Mouse (Mus musculus) liver (tissue): Measurements from ENCODE around the gene Duoxa2.
"Not testable (repeated sequence)": the region's sequence is repeated elsewhere in the genome, so short reads cannot be mapped to it uniquely, and the experiment has no call there.

ENCODE experiments used
- DNase-seq: peaks from one replicate; pipeline ENCODE4 v3.0.0-alpha.2; 2020; ENCODE audit warnings: mixed read lengths

The Duoxa2 gene

DNA sequence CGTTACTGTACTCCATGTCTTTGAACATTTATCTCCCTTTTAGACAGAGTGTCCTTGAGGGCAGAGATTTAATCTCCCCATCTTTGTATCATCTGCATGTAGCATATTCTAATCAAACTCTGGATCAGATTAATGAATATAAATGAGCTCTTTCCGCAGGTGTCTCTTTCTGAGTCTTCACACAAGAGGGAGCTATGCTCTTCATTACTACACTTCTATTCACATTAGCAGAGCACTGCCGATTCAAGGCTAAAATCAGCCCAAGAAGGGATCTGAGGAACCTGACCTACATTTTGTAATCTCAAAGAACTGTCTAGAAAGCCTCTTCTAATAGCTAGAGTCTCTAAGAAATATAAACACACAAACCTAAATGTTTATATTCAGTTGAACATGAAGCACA is 10.9 kb downstream of the Duoxa2 start:
- no peak for DNase-seq

GRCm38 (mm10) chr2:122311561-122311960 is 12.9 kb downstream of the Duoxa2 start:
- DNase-seq = no peak

GRCm38 (mm10) chr2:122312722-122313417 is 14.2 kb downstream of the Duoxa2 start:
- DNase-seq = peak; percentile 74

- no peak for DNase-seq
These were observed 14.8 kb downstream of the Duoxa2 start, which contains the start of gene Duoxa1 for GRCm38 (mm10) chr2:122313536-122313935. Duoxa1 (minus strand) TSS chr2:122313730.

- DNase-seq = no peak
These were observed 16.7 kb downstream of the Duoxa2 start, which contains the start of gene Duox1 for GRCm38 (mm10) chr2:122315372-122315771. Duox1 (plus strand) TSS chr2:122315672.

GRCm38 (mm10) chr2:122317384-122317783 is 18.7 kb downstream of the Duoxa2 start:
- DNase-seq = no peak

DNA sequence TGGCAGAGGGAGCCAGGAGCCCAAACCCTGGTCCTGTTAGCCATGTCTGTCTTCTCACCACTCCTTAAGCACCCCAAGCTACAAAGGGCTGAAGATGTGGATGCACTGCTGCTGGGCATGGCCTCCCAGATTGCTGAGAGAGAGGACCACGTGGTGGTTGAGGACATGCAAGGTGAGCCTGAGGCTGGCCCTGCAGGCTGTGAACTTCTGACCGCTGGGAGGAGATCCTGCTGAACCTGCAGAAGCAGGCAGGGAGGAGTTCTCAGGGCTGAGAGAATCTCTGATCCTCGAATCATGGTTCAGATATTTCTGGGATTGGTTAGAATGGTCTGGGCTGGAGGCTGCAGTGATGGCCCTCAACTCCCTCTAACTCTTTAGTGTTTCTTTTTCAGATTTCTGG is 25.3 kb downstream of the Duoxa2 start:
- DNase-seq = no peak

GRCm38 (mm10) chr2:122324586-122324985 is 25.9 kb downstream of the Duoxa2 start:
- DNase-seq = no peak

- no peak for DNase-seq
These were observed 26.7 kb downstream of the Duoxa2 start for GRCm38 (mm10) chr2:122325361-122325760.

- DNase-seq = no peak
These were observed 29.3 kb downstream of the Duoxa2 start for GRCm38 (mm10) chr2:122327986-122328385.

GRCm38 (mm10) chr2:122330317-122330716 is 31.6 kb downstream of the Duoxa2 start:
- not testable (repeated sequence) for DNase-seq

- DNase-seq = no peak
These were observed 33.5 kb downstream of the Duoxa2 start for GRCm38 (mm10) chr2:122332222-122332621.

GRCm38 (mm10) chr2:122334170-122334569 is 35.5 kb downstream of the Duoxa2 start:
- no peak for DNase-seq

DNA sequence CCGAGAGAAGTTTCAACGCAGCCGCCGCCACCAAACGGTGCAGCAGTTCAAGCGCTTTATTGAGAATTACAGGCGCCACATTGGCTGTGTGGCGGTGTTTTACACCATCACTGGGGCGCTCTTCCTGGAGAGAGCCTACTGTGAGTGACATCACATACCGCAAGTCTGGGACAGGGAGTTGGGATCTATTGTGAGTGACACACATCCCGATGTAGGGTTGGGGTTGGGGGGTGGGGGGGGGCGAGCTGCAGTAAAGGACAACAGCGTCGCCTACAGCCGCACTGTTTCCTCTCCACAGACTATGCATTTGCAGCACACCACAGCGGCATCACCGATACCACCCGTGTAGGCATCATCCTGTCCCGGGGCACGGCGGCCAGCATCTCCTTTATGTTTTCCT is 38.6 kb downstream of the Duoxa2 start:
- DNase-seq = no peak

- DNase-seq = no peak
These were observed 46.6 kb downstream of the Duoxa2 start for GRCm38 (mm10) chr2:122345106-122345893.

DNA sequence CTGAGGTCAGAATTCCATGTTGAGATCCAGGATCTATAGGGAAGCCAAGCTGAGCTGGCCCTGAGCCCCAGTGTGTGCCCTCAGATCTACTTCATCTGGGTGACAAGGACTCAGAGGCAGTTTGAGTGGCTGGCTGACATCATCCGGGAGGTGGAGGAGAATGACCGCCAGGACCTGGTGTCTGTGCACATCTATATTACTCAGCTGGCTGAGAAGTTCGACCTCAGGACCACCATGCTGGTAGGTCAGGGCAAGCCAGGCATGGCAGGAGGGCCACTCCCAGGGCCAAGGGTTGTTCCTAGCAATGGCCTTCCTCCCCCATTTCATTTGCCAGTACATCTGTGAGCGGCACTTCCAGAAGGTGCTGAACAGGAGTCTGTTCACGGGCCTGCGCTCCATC is 47.5 kb downstream of the Duoxa2 start:
- DNase-seq = not testable (repeated sequence)

- DNase-seq = no peak
These were observed 48.6 kb downstream of the Duoxa2 start for GRCm38 (mm10) chr2:122347257-122347656.

- DNase-seq = peak; percentile 87
These were observed 49.9 kb downstream of the Duoxa2 start for GRCm38 (mm10) chr2:122348531-122349131.

DNA sequence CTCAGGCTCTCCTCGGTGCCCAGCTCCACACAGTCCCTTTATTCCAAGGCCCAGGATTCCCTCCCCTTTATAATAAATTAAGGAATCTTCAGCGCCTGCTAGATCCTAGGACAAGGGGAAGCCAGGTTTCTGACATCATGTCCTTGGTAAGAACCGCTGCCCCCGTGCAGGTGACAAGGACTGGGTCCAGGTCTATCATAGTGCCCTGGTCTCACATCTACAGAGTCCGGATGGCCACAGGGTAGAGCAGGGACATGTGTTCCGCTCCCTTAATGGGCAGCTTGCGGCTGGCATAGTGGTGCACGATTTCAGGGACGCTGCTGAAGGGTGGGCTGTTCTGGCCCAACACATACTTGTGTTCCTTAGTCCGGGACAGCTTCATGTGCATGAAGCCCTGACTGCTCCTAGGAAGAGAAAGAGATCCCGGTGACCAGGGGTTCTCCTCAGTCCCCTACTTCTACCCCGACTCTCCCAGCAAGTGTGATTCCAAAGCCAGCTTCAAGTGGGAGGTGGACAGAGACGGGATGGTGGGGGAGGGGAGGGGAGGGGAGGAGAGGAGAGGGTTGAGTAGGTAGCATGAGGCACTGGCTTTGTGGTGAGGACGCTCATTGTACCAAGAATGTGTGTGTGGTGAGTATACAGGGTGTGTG is 50.6 kb downstream of the Duoxa2 start:
- DNase-seq = peak; percentile 33

DNA sequence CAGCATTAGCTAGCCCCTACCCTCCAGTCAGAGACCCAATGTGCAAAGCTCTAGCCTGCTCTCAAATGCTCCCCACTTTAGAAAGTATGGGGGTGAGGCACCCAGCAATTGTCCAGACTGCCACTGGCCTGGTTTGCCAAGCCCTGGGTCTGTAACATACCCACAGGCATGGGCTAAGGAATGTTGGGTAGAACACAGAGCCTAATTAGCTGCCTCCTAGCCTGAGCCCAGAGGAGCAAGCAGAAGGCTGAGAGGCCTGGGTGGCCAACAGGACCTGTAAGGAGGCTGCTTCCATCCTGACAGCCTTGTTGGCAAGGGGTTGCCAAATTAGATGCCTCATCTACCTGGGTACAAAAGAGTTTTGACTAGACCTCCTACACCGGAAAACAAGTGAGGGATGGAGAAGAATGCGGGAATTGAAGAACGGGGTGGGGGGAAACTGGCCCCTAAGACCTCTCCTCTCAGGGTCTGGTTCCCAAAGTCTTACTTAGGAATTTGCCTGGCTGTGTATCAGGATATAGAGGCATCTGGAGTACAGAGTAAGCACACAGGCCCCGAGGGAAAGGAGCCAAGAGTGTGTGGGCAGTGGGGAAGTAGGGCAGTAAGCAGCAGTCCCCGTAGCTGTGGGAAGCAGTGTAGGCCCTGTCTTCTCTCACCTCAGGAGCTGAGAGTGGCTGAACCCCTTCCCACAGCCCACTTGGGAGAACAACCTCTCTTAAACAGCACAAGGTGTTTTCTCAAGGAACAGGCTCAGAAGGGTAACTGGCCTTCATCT is 52.6 kb downstream of the Duoxa2 start:
- no peak for DNase-seq

DNA sequence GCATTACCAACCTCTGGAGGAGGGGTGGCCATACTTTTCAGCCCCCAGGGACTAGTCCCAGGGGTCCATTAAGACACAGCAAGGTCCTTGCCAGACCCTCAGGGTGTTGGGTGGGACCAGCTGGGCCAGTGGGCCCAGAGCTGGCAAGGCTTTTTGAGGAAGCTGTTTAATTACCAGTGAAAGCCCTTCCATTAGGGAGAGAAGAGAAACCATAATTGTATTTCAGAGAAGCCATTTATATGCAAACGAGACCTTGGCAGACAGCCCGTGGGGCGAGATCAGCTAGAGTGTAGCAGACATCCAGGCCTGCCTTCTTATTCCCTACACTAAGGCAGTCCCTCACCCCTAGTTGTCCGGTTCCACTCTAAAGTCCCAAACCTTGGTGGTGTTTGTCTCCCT is 53.2 kb downstream of the Duoxa2 start:
- DNase-seq = no peak
